Mouse (Mus musculus) cerebellum, postnatal 25 days (tissue): ENCODE measurements at regions not wholly inside any gene's neighbourhood (a gene's known extent, or its start where the extent isn't known, plus 50 kb on each side); places are given as distances from the start of the nearest gene placed in this dataset.

Experiments used
- DNase-seq, 2 experiments: peaks; one replicate each; pipeline ENCODE4 v3.0.0; 2021; ENCODE audit warnings: mixed read lengths in 2 of 2

DNA sequence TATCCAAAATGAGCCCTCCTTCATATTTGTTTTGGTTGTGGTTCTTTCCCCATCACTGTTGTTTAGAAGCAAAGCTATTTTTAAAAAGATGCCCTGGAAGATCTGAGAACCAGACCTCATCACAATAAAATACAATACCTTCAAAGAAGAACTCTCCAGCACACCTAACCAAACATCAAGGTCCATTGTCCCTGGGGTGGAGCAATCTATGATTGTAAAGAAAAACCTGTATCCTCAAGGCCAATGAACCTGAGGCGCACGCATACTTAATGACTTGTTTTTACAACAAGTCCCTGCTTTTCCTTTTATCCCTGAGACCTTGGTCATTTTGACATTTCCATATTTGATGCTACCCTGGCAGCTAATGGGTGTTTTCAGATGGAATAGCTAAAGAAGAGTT lies 361.2 kb upstream of the Atp11b start:
- no peak for DNase-seq

DNA sequence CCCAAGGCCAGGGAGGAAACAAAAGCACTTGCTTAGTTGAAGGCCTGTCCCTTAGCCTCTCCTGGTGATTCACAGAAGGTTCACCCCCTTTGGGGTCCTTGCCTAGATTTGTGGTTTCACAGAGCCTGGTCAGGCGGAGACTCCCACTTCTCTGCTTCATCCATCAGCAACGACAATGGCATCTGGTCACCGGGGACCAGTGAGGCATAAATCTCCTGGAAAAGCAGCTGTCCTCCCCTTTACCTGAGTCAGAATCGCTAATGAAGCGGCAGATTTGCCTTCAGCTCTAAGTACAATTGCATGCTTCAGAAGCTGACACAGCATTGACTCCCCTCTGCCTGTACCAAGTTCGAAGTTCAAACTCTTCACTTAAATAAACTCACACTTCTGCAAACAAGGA lies 353.7 kb upstream of the Atp11b start:
- no peak for DNase-seq

DNA sequence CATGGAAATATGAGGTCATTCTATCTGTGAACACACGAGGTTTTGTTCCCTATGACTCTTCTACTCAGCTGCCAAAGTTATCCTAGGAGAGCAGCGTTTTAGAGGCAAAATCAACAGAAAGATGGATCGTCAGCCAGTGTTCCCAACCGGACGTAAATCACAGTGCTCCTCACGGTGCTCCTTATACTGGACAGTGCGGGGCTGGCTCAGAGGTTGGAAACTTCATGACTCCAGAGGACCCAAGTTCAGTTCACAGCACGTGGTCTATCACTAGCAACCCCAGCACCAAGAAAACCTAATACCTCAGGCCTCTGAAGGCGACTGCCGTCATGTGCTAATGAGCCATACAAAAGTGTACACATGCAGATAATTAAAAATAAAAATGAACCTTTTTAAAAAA lies 351.2 kb upstream of the Atp11b start:
- no peak for DNase-seq

DNA sequence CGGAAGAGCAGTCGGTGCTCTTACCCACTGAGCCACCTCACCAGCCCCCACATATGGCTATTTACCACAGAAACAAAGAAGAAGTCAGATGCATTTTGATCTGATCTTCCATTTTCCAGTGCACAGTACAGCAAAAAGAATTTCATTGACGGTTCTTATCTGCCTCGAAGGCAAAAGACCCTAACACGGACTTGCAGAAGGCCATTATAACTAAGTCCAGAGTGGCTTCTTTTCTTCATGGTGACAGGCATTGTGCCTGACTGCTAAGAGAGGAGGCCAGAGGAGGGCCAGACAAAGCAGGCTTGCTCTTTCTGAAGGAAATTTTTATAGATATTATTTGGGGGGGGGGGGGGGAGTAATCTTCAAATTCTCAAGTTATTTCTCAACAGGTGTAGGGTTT lies 350.0 kb upstream of the Atp11b start:
- no peak for DNase-seq

DNA sequence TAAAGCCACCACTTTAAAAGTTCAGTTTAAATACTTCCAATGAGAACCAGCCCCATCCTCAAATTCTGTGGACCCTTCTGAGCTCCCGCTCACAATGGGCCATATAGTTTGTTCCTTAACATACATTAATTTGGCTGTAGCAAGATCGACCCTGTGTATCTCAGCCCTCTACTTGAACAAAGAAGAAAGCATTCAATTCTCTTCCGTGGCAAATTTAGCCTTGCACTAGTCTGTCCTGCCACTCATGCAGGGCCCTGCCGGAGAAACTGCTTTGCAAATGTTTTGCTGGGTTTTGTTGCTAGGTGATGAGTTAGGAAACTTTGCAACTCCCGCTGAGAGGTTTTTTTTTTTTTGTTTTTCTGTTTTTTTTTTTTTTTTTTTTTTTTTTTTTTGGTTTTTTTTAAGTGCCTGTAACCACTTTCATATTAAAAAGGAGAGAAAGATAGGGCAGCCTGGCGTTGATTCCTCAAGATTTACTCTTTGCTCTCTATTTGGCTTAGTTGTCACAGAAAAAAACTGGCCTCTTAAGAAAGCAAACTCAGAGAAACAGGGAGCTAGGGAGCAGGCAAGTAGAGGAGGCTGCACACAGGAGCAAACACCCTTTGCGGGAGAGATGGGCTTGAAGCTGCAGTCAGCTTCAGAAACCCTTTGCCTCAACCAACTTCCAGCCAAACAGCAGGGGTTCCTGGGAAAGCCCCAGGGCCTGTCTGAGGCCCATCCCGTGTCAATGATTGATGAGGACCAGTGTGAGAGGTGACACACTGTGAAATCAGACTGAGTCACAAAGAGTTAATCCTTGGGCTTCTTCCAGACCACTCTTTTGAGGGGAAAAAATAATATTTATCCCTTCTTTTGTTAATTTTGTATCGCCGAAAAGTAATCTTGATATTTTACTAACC lies 349.2 kb upstream of the Atp11b start:
- DNase-seq: peak in 1 of 2 experiments; percentile 14

DNA sequence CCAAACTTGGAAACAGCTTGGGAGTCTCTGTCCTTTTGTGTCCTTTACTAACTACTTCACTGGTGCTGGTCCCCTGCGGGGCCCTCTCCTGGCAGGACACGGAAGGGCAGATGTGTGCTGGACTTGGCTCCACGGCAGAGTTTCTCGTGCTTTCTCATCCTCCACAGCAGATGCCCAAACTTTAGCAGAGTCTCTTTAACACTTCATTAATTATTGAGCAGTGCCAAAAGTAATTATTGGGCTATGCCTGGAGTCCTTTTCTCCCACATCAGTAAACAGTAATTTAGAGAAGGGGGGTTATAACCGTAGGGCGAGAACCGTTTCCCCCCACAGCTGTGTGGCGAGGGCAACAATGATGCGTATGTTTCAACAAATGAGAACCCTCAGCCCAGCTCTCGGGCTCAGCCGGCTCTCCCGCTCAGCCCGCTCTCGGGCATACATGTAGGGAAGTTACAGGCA lies 348.3 kb upstream of the Atp11b start:
- peak in 1 of 2 experiments; percentile 31 for DNase-seq

DNA sequence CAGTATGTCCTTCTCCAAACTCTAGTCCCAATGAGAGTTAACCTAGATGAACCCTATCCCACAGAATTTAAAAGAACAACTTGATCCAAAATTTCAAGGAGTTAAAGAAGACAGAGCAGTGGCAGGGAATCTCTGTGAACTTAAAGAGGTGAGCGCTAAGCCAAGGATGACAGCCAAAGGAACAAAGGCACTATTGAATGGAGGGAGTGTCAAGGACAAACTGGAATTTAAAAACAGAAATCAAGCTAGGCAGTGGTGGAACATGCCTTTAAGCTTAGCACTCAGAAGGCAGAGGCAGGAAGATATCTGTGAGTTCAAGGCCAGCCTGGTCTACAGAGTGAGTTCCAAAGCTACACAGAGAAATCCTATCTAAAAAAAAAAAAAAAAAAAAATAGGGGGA lies 316.2 kb upstream of the Atp11b start:
- no peak for DNase-seq

DNA sequence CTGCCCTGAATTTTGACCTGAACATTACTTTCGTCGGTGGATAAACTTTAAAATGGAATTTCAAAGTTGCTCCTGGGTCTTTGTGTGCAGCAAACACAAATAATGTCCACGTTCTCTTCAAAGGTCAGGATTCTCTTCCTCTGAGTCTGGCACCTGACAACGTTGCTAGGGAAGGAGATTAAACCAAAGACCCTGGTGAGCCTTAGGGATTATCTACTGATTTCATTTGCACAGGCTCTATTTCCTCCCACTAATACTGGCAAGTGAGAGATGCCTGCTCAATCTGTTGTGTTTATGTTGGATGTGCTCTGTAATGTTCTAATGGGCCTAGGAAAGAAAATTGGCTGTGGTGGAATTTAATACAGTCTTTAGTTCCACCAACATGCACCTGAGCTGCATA lies 291.0 kb upstream of the Atp11b start:
- DNase-seq: no peak

DNA sequence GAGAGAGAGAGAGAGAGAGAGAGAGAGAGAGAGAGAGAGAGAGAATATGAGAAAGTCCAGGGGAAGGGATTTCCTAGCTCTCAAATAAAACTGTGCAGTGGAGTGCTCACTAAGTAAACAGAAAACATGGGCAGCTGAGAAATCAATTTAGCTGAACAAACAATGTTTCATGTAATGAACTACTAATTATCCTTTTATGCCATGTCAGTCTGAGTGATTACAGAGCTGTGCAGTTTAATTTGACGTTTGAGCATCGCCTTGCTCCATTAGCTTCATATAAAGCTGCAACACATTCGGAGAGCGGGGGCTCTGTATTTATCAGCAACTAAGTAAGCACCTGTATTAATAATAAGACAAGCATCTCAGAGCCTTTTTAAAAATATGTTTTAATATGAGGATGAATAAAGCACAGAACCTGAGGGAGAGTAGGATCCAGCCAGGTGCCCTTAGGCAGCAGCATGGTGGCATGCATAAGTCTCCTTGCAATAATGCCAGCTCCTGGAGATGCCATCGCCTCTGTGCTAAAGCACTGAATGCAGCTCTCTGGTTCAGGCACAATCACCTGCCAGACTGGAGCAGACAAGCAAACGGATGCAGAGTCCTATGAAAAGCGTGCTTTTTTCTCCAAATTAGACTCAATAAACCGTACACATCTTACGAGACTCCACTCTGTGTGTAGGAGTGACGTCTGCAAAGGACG lies 289.5 kb upstream of the Atp11b start:
- DNase-seq: no peak

DNA sequence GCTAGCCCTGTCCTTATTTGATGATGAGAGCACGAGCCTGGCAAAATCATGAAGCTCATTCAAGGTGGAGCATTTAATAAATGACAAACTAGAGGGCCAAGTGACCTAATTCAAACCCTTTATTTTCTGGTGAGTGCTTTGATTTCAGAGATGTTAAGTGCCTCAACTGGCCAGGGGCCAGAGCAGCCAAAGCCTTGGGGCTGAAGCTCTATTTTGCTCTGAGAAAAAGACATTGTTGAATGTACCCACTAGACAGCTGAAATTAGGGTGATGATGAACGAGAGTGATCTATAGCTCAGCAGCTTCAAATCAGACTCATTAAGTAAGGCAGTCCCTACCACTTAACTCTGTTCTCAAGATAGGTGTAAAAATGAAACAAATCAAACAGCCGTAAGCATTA lies 287.9 kb upstream of the Atp11b start:
- no peak for DNase-seq

DNA sequence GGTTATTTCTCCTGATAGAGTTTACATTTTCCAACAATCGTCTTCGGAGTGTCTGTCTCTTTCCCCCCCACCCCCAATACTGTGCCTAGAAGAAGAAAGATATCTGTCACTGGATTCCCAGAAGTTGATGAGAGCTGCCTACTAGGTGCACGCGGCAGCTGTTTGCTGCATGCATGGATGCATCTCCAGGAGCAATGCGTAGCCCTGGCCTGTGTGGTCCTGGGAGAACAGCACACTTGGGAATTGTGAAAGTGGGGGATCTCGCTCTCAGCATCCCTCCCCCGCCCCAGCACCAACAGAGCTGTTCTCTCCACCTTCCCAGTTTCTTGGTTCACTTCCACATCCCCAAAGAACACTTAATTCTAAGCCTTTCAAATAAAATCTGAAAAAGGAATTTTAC lies 280.6 kb upstream of the Atp11b start:
- no peak for DNase-seq

DNA sequence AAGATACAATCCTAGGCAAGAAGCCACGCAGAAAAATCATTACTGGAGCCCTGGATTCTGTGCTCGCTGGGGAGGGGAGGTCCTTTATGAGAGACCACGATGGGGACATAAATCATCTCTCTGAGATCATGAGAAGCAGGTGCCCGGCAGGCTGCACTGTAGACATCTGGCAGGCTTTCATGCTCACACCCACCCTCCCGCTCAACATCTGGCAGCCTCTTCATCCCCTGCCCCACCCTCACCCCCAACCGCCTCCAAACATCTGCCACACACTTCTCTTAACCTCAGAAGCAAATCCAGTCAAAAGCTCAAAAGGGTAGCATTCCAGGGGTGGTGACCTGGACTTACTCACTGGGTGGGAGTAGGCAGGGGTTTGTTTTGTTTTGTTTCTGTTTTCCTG lies 279.5 kb upstream of the Atp11b start:
- DNase-seq: no peak

DNA sequence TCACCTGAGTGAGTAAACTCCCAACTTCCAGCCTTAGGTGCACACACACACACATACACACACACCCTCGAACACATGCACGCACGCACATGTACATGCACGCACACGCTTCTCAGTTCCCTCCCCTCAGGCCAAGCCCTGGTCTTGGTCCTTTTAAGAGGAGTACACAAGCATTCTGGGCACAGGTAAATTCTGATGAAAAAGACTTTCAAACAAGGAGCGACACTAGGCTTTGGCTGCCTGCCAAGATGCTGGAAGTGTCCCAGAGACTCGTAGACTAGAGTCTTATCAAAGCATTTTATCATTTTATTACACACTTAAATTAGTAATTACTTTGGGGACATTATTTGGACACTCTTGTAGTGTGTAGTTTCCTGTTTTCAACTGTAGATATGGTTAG lies 278.6 kb upstream of the Atp11b start:
- peak in 1 of 2 experiments; percentile 45 for DNase-seq

DNA sequence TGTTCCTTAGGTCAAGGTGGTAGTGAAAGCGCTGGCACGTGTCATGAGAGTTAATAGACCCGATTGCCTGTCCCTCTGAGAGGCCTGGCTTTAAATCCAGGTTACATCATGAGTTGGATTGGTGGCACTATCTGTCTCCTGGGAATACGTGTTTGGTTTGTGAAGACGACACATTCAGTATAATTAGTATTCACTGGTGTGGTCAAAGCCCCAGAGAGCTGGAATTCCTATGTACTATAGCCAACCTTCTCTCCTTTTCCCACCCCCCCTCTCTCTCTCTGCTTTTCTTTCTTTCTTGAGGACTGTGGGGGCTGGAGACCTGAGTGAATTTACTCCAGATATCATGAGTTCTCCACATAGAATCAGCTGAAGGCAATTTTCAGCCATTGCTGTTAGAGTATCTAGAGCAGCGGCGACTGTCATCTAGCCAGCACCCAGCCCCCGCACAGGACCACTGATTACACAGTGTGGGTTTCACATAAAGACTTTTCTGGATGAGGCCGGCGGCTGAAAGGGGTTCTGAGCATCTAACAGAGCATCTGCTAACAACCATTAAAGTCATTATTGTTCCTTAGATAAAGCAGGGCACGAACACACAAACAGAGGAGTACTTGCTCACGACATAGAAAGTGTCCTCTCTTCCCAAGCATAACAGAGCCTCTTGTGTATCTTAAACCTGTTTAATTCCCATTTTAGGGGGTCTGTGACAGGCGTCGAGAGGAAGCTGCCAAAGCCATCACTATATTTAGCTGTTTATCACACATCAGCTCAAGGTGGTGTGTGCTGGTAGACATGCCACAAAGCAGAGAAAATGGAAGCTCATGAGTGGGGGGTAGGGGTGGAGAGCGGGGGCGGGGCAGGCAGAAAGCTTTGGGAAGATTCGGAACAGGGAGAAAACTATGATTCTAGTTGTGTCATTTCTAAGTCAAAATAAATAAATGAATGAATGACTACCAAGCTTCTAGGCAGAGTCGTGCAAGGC lies 272.9 kb upstream of the Atp11b start:
- no peak for DNase-seq

DNA sequence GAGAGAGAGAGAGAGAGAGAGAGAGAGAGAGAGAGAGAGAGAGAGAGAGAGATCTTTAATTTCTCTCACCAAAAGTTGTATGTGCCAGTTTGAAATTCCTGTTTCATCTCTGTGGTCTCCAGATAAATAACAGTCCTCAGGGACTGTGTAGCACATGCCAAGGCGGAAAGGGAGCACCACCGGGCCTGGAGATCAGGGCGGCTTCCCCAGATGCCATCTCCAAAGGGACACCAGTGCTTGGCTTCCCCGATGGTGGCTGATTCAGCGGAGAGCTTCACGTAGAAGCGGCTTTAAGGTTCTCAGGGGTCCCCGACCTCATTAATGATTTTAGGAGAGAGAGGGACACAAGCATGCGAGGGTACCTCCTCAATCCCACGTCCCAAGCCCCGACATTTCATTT lies 272.1 kb upstream of the Atp11b start:
- DNase-seq: peak; percentile 11 to 29

DNA sequence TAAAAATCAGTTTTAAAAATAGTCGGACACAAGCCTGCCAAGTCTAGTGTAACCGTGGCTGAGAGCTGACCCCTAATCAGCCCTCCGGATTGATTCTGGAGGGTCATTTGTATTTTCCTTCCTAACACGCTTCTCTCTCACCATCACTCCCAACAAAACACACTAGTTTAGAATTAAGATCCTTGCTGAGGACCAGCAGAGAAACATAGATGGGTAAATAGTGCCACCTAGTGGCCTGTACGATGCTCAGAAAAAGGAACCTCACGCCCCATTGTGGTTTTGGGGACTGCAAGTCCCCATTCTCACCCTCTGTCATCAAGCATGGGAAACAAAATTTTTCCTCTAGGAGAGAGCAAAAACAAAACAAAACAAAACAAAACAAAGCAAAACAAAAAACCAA lies 271.6 kb upstream of the Atp11b start:
- DNase-seq: peak; percentile 43 to 69

DNA sequence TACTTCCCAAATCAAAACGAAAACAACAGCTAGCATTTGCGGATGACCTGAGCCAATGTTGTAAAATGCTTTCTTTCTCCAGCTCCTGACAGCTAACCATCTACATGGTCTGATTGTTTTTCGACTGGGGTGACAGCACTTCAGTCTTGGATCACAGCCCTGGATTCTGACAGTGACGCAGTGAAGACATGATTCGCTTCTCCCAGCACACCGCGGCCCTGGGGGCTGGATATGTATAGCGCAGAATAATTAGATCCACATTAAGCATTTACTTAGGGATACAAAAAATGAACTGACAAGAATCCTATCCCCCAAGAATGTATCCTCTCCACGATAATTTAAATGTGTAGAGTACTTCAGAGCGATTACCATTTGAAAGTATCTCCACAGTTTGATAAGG lies 271.1 kb upstream of the Atp11b start:
- no peak for DNase-seq

DNA sequence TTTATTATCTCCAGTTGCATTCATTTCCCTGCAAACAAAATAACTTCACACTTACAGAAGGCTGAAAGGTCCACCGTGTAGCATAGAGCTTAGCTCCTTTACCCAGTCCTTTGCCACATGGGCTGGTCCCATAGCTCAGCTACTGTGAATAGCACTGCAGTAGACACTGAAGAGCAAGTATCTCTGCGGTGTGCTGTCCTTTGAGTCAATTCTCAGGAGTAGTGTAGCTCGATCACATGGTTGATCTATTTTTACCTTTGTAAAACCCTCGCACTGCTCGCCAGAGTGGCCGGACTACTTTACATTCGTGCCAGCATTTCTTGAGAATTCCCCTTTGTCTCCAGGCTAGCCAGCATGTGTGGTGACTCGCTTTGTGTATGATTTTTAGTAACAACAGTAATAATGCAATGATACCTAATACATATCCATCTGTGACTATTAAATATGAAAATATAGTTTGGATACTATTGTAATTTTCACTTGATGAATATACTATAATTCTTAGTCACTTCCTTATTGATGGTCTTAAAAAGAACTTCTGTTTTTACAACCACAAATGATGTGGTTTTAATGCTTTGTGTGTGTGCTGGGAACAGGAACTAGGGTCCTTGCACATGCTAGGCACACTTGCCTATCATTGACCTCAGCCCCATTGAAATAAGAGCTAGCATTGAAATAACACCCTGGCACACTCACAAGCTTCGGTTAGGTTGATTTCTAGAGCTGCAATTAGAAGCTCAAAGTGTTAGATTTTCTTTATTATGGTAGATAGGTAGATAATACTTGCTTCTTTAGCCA lies 257.7 kb upstream of the Atp11b start:
- no peak for DNase-seq

DNA sequence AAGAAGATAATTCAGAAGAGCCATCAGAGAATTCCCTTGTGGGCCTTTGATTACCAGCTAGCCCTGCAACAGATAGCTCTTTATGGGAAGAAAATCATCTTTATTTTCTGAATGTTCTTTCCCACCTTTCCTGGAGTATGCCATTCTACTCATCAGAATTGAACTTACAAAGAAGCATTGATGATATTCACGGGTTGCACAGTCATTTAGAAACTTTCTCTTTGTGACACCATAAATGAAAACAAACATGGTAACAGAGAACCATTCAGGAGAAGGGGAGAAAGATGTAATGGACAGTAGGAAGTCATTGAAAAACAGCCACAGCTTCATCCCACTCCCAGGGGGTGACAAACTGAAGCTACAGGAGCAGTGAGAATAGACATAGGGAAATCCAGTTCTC lies 243.6 kb upstream of the Atp11b start:
- DNase-seq: no peak

DNA sequence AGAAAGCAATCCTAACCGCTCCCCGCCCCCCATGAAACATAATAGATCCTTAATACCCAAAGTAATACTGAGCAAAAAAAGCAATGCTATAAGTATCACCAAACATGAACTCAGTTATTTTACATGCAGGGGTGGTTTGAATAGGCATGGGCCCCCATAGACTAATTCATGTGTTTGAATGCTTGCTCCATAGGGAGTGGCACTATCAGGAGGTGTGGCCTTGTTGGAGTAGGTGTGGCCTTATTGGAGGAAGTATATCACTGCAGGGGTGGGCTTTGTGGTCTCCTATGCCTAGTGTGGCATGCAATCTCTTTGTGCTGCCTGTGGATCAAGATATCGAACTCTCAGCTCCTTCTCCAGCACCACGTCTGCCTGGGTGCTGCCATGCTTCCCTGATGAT lies 237.4 kb upstream of the Atp11b start:
- DNase-seq: no peak

DNA sequence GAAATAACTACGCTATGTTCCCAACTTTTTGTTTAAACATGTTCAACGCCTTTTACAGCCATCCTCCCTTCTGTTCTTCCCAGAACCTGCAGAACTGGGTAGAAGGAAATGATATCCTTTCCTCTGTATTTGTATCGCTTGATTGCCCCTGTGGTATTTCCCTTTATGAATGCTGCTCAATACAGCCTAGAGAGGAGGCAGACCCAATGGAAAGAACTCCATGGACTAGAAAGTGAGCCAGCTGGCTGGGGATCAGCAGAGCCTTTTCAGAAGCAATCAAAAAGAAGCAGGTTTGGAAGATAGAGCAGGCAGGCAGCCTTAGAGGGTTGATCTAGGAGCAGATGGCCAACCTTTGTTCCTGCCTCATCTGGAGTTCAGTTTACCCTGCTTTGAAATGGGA lies 233.8 kb upstream of the Atp11b start:
- no peak for DNase-seq

DNA sequence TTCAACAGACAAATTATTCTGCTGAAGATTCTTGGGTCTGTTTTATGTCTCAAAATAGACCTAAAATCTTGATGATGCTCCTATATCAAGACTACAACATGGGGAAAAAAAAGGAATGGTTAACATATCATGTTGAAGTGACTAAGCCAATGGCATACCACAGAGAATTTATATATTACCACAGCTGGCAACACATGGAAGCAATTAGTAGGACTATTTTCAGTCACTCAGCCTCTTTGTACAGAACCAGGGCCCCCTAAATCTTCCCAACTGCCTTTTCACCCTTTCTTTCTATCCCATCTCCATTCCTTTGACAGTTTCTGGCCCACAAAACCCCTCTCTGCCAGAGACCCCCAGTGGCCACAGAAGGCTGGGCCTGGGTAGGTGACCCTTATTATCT lies 206.2 kb upstream of the Atp11b start:
- no peak for DNase-seq
